Mouse (Mus musculus) hematopoietic stem cell, adult 5-6 weeks (primary cell): ENCODE data around the gene Nckap5. TPM values are rescaled to one million over a fixed set of nuclear protein-coding genes. Genes with fewer than 3 reads are reported as not detected.

Experiments
- ATAC-seq, 2 experiments: fragments of 125-278 bp in 1 of 2; replicated peaks in 1 of 2; 2 replicates each; pipeline ENCODE4 v1.8.0; 2016 to 2017; ENCODE audit warnings: inconsistent platforms in 2 of 2, mild to moderate bottlenecking in 2 of 2, moderate number of reproducible peaks in 2 of 2, low read depth in 1 of 2, moderate TSS enrichment in 1 of 2; ENCODE audit not compliant: low FRiP score in 2 of 2, poor library complexity in 2 of 2, severe bottlenecking in 2 of 2, insufficient read depth in 1 of 2, low TSS enrichment in 1 of 2
- total RNA-seq: library from RNA; stranded (forward); fragments of 172-1452, 232-1000 nt; gene quantifications from 2 replicates; pipeline ENCODE4 v1.2.3, GENCODE M21; 2017

Nckap5 gene
- total RNA-seq, 1 experiment from 2014 or later = not detected

GRCm38 (mm10) chr1:126484664-126485087, 345.9 kb downstream of the Nckap5 start:
- no peak for ATAC-seq

GRCm38 (mm10) chr1:126483665-126484064, 346.9 kb downstream of the Nckap5 start:
- ATAC-seq = no peak

GRCm38 (mm10) chr1:126481459-126482228, 349.0 kb downstream of the Nckap5 start:
- ATAC-seq = no peak

GRCm38 (mm10) chr1:126473044-126473443, 357.6 kb downstream of the Nckap5 start:
- no peak for ATAC-seq

GRCm38 (mm10) chr1:126471419-126471818, 359.2 kb downstream of the Nckap5 start:
- no peak for ATAC-seq

DNA sequence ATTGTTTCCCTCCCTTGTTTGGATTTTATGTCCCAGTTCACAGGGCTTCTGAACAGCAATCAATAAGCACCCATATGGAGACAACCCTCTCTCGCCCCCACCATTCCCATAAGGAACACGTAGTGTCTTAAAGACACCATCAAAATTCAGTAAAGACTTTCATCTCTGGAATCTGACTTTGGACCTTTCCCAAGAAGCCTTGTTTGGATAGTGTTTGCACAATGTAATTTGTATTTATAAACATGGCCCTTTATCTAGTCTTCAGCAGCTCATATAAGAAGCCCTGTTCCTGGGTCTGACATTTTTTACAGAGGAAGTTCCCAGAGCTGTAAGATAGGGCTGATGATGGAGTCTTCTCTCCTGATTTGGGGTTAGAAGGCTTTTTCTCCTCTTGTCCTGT, 359.7 kb downstream of the Nckap5 start:
- ATAC-seq = no peak

DNA sequence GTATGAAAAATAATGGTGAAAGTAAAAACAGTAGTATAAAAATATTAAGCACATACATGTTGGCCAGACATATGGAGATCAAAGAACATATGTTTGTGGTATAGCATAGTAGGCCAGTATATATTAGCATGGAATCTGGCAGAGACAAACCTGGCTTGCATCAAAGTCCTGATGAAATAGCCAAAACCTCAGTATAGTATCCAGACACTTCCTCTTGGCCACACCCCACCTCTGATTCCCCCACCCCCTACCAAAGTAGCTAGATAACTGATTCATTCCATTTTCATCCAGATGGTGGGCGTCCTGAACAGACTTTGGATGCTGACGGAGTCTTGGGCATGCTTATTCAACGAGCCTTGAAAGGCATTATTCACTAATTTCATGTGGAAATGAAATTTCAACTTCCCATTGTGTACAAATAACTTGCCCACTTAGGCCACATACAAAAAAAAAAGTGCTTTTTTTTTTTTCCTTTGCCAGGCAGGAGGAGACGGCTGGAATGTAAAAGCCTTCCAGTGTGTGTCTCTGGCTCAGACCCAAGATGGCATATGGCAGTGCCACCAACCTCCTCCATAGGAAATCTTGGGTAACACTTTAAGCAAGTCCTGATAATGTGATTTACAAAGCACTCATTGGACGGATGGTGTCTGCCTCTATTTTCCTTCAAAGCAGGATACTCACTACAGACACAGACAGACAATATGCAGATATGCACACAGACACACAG, 360.6 kb downstream of the Nckap5 start:
- no peak for ATAC-seq

DNA sequence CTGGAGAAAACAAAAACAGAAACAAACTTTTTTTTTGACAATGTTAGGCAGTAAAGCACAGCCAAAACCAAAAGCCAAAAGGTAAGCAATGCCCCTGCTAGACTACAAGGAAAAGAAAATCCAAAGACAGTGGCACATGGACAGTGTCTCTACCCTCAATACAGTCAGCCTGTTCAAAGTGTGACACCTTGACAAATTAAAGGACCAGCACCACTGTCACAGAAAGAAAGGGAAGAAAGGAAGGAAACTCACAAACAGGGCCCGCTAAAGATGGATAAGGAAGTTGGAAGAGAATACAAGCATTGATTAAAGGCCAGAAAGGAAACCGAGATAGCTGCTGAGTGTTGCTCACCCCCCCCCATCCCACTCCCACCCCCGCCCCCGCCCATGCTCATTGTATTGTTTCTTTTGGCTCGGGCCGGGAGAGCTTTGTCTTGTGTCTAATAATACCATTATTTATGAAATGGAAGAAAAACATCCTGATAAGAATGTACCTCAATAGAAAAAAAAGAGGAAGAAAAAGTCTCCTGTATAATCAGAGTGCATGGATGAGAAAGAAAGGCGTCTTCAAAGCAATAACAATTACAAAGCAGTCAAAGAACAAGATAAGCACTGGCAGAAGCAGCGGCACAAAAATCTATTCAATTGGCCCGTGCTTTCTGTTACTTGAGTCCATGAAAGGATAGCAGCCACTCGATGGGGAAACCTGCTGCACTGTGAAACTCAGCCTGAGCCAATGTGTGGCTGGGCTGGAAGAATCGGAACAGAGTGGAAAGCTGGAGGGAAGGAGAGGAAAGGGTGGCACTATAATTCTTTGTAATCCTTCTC, 368.9 kb downstream of the Nckap5 start:
- ATAC-seq = no peak

- no peak for ATAC-seq
These were observed 372.9 kb downstream of the Nckap5 start for GRCm38 (mm10) chr1:126457739-126458138.

DNA sequence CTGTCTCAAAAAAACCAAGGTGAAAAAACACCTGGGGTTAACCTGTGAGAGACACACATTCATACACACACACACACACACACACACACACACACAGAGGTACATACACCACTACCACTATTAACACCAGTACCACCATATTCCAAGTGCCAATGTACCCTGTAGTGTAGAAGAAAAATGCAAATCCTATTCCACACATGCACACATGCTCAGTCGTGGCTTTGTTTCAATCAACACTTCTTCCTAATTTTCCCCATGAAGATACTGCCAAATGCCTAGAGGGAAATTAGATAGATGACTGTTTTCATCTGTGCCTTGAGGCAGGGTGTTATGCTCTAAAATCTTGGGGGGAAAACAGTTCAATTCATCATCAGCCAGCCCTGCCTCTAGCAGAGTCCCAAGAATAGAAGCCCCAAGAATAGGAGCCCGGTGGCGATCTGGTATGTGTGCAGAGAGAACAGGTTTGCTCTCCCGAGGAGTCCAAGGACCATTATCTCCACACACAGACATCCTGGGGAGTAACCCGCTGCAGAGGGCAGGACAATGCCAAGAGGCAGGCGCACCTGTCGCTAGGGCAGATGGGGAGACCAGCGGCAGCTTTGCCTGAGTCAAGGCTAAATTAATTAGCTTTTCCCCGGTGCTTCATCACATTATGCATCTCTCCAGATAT, 376.0 kb downstream of the Nckap5 start:
- ATAC-seq = no peak

GRCm38 (mm10) chr1:126451472-126451871, 379.1 kb downstream of the Nckap5 start:
- no peak for ATAC-seq

- no peak for ATAC-seq
These were observed 381.2 kb downstream of the Nckap5 start for GRCm38 (mm10) chr1:126449424-126449823.

DNA sequence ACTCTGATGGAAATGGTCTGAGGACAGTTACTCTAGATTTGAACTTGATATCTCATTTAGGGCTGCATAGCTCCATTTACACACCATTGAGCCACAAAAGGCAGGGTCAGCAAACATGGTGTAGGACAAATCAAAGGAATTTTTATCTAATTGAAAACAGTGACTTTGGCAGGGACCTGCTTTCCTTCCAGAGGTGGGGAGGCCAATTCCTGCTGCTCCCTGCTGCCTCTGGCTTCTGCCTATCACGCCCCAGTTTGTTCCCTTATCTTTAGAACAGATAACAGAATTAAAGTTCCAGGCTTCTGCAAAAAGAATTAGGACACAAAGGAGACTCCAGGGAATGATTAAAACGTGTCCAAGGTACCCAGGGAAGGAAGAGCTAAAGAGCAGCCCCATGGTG, 386.7 kb downstream of the Nckap5 start:
- ATAC-seq = no peak

DNA sequence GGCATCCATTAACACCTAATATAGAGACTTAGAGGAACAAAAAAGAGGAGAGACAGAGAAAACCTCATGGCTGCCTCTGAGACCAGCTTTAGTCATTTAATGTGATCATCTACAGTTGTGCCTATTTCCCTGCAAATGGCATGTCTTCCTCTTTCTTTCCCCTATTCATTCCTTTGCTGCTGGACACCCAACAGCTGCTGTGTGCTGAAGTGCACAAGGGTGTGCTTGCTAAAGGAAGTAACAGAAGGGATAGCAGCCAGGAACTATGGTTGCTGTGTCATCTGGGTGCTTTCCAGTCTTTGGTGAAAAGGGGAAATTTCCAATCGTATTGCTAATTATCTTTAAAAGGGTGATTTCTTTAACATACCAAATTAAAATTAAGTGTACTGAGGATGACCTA, 387.9 kb downstream of the Nckap5 start:
- no peak for ATAC-seq

GRCm38 (mm10) chr1:126438000-126438572, 392.5 kb downstream of the Nckap5 start:
- ATAC-seq = no peak

GRCm38 (mm10) chr1:126436937-126437667, 393.5 kb downstream of the Nckap5 start:
- no peak for ATAC-seq

DNA sequence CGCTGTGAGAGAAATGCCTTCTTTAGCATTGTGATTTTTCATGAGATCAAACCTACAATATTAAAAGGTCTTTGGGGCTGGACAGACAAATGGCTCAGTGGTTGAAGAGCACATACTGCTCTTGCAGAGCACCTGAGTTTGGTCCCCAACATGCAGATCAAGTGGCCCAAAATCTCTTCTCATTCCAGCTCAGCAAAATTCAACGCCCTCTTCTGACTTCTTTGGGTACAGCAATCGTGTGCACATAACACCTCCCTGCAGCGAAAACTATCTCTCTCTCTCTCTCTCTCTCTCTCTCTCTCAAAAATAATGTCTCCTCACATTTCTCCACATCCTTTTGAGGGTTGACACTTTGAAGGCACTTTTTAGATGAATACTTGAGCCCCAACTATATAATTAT, 398.3 kb downstream of the Nckap5 start:
- ATAC-seq = no peak
